Mouse (Mus musculus) central nervous system, embryonic 11.5 days (tissue): Measurements from ENCODE around the gene Arhgef18. TPM values are rescaled to one million over a fixed set of nuclear protein-coding genes. Genes with fewer than 3 reads are reported as not detected.

Experiments used
- polyA plus RNA-seq: library from polyadenylated mRNA; depleted of rRNA; stranded (reverse); fragments of >200 nt; gene quantifications from 2 replicates; pipeline ENCODE4 v1.2.3, GENCODE M21; 2012; rRNA removed

Gene Arhgef18
- polyA plus RNA-seq: 23.7 and 31.7 TPM in 2 replicates

GRCm38 (mm10) chr8:3392771-3393710, at the start of gene Arhgef18:
Gene Arhgef18 (plus strand): TSS chr8:3393006.

GRCm38 (mm10) chr8:3353189-3353810, 39.5 kb upstream of the Arhgef18 start, which contains the start of gene A430078G23Rik:
Gene A430078G23Rik (plus strand): TSS chr8:3353415.

GRCm38 (mm10) chr8:3467006-3467885, 74.4 kb downstream of the Arhgef18 start, which contains the start of gene Pex11g:
Gene Pex11g (minus strand): TSS chr8:3467680.

GRCm38 (mm10) chr8:3470562-3470961, 77.8 kb downstream of the Arhgef18 start, which contains the start of gene Tex45:
Gene Tex45 (plus strand): TSS chr8:3470862.

GRCm38 (mm10) chr8:3492901-3493844, 100.4 kb downstream of the Arhgef18 start, which contains the start of gene Zfp358:
Gene Zfp358 (plus strand): TSS chr8:3493138.

GRCm38 (mm10) chr8:3500235-3501090, 107.7 kb downstream of the Arhgef18 start, which contains the start of gene Mcoln1:
Gene Mcoln1 (plus strand): TSS chr8:3500457.

Other genes starting within 250 kb of the Arhgef18 start
- gene Insr, start 113.4 kb upstream of the Arhgef18 start, polyA plus RNA-seq: 13.0 and 14.9 TPM in 2 replicates
- 0.09 TPM in 1 of 2 replicates, not detected in the other for gene A430078G23Rik, start 39.6 kb upstream of the Arhgef18 start, polyA plus RNA-seq
- gene Pex11g, start 74.7 kb downstream of the Arhgef18 start, polyA plus RNA-seq: 2.8 and 5.1 TPM in 2 replicates
- gene Tex45, start 77.9 kb downstream of the Arhgef18 start, polyA plus RNA-seq: 0.17 TPM in 1 of 2 replicates, not detected in the other
- gene Zfp358, start 100.1 kb downstream of the Arhgef18 start, polyA plus RNA-seq: 65.4 and 81.6 TPM in 2 replicates
- gene Mcoln1, start 107.5 kb downstream of the Arhgef18 start, polyA plus RNA-seq: 127 and 133 TPM in 2 replicates
- gene Pnpla6, start 122.4 kb downstream of the Arhgef18 start, polyA plus RNA-seq: 32.3 and 37.8 TPM in 2 replicates
- gene C330021F23Rik, start 175.0 kb downstream of the Arhgef18 start, polyA plus RNA-seq: 4.3 and 5.4 TPM in 2 replicates
- gene Camsap3, start 194.3 kb downstream of the Arhgef18 start, polyA plus RNA-seq: 21.2 and 22.0 TPM in 2 replicates
- gene Xab2, start 228.3 kb downstream of the Arhgef18 start, polyA plus RNA-seq: 66.9 and 67.5 TPM in 2 replicates
- 69.2 and 71.1 TPM in 2 replicates for gene Pet100, start 228.5 kb downstream of the Arhgef18 start, polyA plus RNA-seq
- gene Pcp2, start 232.5 kb downstream of the Arhgef18 start, polyA plus RNA-seq: 1.6 TPM in 1 of 2 replicates, not detected in the other
- 36.9 and 53.7 TPM in 2 replicates for gene Stxbp2, start 237.9 kb downstream of the Arhgef18 start, polyA plus RNA-seq